Mouse (Mus musculus) heart, embryonic 12.5 days (tissue): ENCODE measurements at regions not wholly inside any gene's neighbourhood (a gene's known extent, or its start where the extent isn't known, plus 50 kb on each side); places are given as distances from the start of the nearest gene placed in this dataset.

Experiments
- ATAC-seq: fragments of 200-750 bp; cut with Nextera tagmentation; 2 replicates; pipeline ENCODE4 v1.8.0; 2017; ENCODE audit warnings: moderate TSS enrichment, moderate library complexity; ENCODE audit not compliant: insufficient number of reproducible peaks, low FRiP score
- H3K27ac ChIP-seq: fragments of 300-500 bp; sonication (generic); 2 replicates; pipeline ENCODE4 v1.5.1; 2016; ENCODE audit warnings: mild to moderate bottlenecking, moderate library complexity; ENCODE audit not compliant: poor library complexity, severe bottlenecking
- H3K27me3 ChIP-seq: fragments of 300-500 bp; sonication (generic); replicated peaks from 2 replicates; pipeline ENCODE4 v1.6.1; 2016; ENCODE audit warnings: mild to moderate bottlenecking, moderate library complexity
- H3K36me3 ChIP-seq: fragments of 300-500 bp; sonication (generic); 2 replicates; pipeline ENCODE4 v1.6.1; 2016; ENCODE audit warnings: mild to moderate bottlenecking, moderate library complexity
- H3K4me1 ChIP-seq: fragments of 300-500 bp; sonication (generic); replicated peaks from 2 replicates; pipeline ENCODE4 v1.6.1; 2016; ENCODE audit warnings: mild to moderate bottlenecking
- H3K4me2 ChIP-seq: fragments of 300-500 bp; sonication (generic); 2 replicates; pipeline ENCODE4 v1.6.1; 2016; ENCODE audit warnings: mild to moderate bottlenecking, moderate library complexity
- H3K4me3 ChIP-seq: fragments of 300-500 bp; sonication (generic); 2 replicates; pipeline ENCODE4 v1.5.1; 2016; ENCODE audit warnings: mild to moderate bottlenecking
- H3K9ac ChIP-seq: fragments of 300-500 bp; sonication (generic); 2 replicates; pipeline ENCODE4 v1.6.1; 2016; ENCODE audit warnings: mild to moderate bottlenecking, moderate library complexity
- H3K9me3 ChIP-seq: fragments of 300-500 bp; sonication (generic); replicated peaks from 2 replicates; pipeline ENCODE4 v1.6.1; 2016; ENCODE audit warnings: mild to moderate bottlenecking, moderate library complexity
- WGBS: fragments of 180-500 bp; shearing (Covaris S2); methylation state at CpG from one replicate; pipeline ENCODE4 v1.1.7; 2016; 5-methylcytosine and 5-hydroxymethylcytosine counted together

DNA sequence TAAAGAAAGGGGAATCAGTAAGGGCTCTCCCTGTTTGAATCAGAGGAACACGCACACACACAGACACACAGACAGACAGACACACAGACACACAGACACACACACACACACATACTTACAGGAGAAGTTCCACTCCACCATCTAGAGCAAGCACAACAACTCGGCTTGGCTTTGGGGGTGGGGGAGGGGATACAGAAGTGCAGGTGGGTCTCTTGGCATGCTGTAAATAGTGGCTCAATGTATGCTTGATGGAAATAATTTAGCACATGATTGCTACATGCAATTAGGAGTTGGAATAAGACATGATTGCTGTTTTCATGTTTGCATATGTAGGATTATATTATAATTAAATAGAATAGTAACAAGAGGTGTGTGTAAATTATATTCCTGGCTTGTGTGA lies 215.9 kb upstream of the Daam1 start:
- Histone ChIP-seq H3K27me3 (no peaks in the 10 kb centered on the region), H3K9ac (no peak overlapping the region), H3K4me3 (no peak overlapping the region), H3K4me2 (no peak overlapping the region), H3K4me1 (peaks cover 5% of the 10 kb centered on the region; the same call in 1 of the 2 replicates), H3K27ac (no peak overlapping the region), H3K36me3 (no peaks in the 10 kb centered on the region), H3K9me3 (no peaks in the 10 kb centered on the region; the same call in 1 of the 2 replicates)
- ATAC-seq = no peak
- WGBS = 79% methylated on average over 2 of the region's 2 CpGs

DNA sequence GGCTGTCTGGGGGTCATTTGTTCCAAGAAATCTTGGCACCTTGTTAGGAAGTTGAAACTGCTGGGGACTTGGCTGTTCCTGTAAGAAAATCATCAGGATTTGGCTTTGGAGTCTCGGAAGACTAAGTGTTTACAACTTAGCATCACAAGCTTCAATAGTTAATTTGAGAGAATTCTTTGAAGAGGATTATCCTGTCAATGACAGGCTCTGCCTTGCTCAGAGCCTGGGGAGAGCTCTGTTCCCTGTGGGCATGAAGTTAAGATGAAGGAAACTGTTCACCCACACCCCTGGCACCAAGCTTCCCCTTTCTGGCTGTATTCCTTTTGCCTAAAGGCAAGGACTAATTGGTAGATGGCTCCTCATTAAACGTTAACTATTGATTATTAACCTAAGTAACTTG lies 215.5 kb upstream of the Daam1 start:
- no peaks in the 10 kb centered on the region for H3K36me3 ChIP-seq
- H3K9ac ChIP-seq = no peak overlapping the region
- peaks cover 5% of the 10 kb centered on the region; the same call in 1 of the 2 replicates for H3K4me1 ChIP-seq
- no peak overlapping the region for H3K4me2 ChIP-seq
- 74% methylated on average over 2 of the region's 2 CpGs for WGBS
- no peak for ATAC-seq
- H3K4me3 ChIP-seq = no peak overlapping the region
- no peaks in the 10 kb centered on the region for H3K9me3 ChIP-seq
- no peak overlapping the region for H3K27ac ChIP-seq
- H3K27me3 ChIP-seq = no peaks in the 10 kb centered on the region

DNA sequence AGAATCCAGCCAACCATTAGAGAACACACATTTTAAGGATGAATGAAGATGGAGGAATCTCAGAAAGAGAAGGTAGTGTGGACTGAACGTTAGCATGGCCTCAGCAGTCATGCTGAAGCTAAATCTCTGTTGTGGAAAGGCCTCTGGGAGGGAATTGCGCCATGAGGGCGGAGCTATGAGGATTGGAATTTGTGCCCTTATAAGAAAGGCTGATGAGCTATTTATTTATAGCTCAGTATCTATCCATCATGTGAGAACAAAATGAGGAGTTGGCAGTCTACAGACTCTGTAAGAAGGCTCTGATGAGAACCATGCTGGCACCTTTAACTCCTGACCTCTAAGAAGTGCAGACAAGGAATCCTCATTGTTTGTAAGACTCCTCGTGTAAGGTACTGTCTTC lies 214.8 kb upstream of the Daam1 start:
- H3K27me3 ChIP-seq = no peaks in the 10 kb centered on the region
- 62% methylated on average over 4 of the region's 4 CpGs for WGBS
- H3K27ac ChIP-seq = no peak overlapping the region
- H3K9me3 ChIP-seq = no peaks in the 10 kb centered on the region
- no peaks in the 10 kb centered on the region for H3K36me3 ChIP-seq
- ATAC-seq = no peak
- no peak overlapping the region for H3K9ac ChIP-seq
- no peak overlapping the region for H3K4me3 ChIP-seq
- H3K4me1 ChIP-seq = peaks cover 5% of the 10 kb centered on the region; the same call in 1 of the 2 replicates
- H3K4me2 ChIP-seq = no peak overlapping the region

DNA sequence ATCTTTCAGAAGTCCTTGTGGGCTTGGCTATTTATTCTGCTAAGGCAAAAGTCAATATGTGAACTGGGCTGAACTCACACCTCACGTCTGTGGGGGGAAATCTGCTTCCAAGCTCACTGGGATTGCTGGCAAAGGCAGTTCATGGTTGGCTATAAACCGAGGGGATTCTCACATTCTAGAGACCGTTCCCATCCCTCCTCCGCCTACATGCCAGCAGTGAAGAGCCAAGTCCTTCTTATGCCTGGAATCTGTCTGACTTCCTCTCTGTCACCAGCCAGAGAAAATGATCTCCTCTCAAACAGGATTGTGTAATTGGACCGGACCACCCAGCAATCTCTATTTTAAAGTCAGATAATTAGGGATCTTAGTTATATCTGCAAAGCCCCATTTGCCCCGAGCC lies 212.4 kb upstream of the Daam1 start:
- Histone ChIP-seq H3K36me3 (no peaks in the 10 kb centered on the region), H3K9ac (no peak overlapping the region), H3K4me2 (no peak overlapping the region), H3K27me3 (no peaks in the 10 kb centered on the region), H3K4me3 (no peak overlapping the region), H3K4me1 (peaks cover 5% of the 10 kb centered on the region; the same call in 1 of the 2 replicates), H3K9me3 (no peaks in the 10 kb centered on the region), H3K27ac (no peak overlapping the region)
- 61% methylated on average over 6 of the region's 6 CpGs for WGBS
- no peak for ATAC-seq

DNA sequence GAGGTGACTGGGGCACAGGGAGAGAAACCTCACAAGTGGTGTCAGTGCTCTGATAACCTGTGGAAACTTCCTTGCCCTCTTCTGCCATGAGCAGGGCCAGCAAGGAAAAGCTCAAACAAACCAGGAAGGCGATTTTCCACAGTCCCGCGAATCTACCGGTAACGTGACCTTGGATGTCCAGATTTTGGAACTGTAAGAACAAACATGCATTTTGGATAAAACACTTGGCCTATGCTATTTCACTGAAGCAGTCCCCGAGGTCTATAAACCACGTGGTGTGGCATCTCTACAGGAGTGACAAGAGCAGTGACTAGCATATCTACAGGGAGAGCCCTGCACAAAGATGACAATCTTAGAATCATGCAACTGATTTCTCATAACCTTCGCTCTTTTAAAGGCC lies 211.9 kb upstream of the Daam1 start:
- Histone ChIP-seq H3K4me1 (peaks cover 8% of the 10 kb centered on the region), H3K9ac (no peak overlapping the region)
- WGBS = 78% methylated on average over 8 of the region's 8 CpGs

DNA sequence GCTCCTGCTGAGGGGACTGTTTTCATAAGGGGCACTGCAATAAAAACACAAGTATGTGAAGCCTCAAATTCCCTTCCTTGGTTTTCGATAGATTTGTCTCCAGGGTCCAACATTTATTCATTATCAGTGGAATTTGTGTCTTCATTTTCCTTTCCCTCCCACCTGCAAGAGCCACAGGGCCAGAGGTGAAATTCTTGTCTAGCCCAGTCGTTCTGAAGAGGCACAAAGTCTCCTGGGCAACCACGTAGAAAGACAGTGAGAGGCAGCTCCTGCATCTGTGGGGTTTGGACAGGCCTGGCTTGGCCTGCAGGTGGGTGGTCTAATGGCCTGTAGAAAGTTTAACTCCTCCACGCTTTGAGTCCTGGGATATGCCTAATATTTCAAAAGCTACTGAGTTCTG lies 211.3 kb upstream of the Daam1 start:
- ATAC-seq = no peak
- Histone ChIP-seq H3K4me3 (no peak overlapping the region), H3K4me2 (no peak overlapping the region)

More for the DNA sequence above, 211.9 kb upstream of the Daam1 start:
- Histone ChIP-seq H3K4me3 (no peak overlapping the region), H3K36me3 (no peaks in the 10 kb centered on the region), H3K27ac (no peak overlapping the region), H3K27me3 (no peaks in the 10 kb centered on the region), H3K9me3 (no peaks in the 10 kb centered on the region), H3K4me2 (no peak overlapping the region)
- no peak for ATAC-seq

DNA sequence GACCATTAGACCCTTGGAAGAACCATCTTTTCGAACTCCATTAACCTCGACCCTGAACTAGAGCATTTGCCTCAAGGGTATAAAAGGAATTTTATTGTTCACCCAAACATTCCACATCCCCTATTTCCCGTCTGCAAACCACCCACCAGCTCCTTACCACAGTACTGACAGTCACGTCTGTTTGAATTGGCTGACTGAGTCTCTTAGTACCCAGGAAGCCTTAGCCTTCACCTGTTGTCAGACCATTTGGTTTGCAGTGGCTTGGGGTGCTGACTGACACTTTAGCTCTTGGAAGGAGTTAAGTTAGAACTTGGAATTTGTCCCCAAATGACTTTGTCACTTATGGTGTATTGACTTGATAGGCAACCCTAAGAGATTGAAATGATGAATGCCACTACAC lies 209.3 kb upstream of the Daam1 start:
- no peak for ATAC-seq
- H3K4me1 ChIP-seq = peaks cover 27% of the 10 kb centered on the region

More for the DNA sequence above, 211.3 kb upstream of the Daam1 start:
- Histone ChIP-seq H3K36me3 (no peaks in the 10 kb centered on the region), H3K9ac (no peak overlapping the region), H3K9me3 (no peaks in the 10 kb centered on the region), H3K4me1 (peaks cover 15% of the 10 kb centered on the region), H3K27me3 (no peaks in the 10 kb centered on the region), H3K27ac (no peak overlapping the region)
- 55% methylated on average over 4 of the region's 4 CpGs for WGBS

DNA sequence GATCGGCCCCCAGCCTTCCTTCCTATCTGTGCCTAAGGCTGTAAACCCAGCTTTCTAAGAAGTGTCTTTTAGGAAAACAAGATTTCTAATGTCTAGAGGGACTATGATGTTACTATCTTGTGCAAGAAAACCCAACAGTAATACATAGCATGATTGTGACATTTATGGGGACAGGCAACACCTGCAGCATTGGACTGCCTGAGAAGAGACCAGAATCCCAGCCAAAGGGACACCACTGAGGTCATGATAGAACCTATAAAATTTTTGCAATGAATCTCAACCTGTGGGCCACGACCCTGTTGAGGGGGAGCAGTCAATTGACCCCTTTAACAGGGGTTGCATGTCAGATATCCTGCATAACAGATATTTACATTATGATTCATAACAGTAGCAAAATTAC lies 208.1 kb upstream of the Daam1 start:
- ATAC-seq = no peak
- Histone ChIP-seq H3K4me1 (peaks cover 39% of the 10 kb centered on the region), H3K27ac (no peak overlapping the region), H3K4me3 (no peak overlapping the region), H3K4me2 (no peak overlapping the region), H3K27me3 (no peaks in the 10 kb centered on the region), H3K36me3 (no peaks in the 10 kb centered on the region), H3K9ac (no peak overlapping the region), H3K9me3 (no peaks in the 10 kb centered on the region)
- WGBS = 83% methylated on average over 2 of the region's 2 CpGs

More for the DNA sequence above, 209.3 kb upstream of the Daam1 start:
- Histone ChIP-seq H3K9me3 (no peaks in the 10 kb centered on the region), H3K9ac (no peak overlapping the region), H3K36me3 (no peaks in the 10 kb centered on the region), H3K4me2 (no peak overlapping the region), H3K4me3 (no peak overlapping the region), H3K27ac (no peak overlapping the region), H3K27me3 (no peaks in the 10 kb centered on the region)
- WGBS = 55% methylated on average over 4 of the region's 4 CpGs

DNA sequence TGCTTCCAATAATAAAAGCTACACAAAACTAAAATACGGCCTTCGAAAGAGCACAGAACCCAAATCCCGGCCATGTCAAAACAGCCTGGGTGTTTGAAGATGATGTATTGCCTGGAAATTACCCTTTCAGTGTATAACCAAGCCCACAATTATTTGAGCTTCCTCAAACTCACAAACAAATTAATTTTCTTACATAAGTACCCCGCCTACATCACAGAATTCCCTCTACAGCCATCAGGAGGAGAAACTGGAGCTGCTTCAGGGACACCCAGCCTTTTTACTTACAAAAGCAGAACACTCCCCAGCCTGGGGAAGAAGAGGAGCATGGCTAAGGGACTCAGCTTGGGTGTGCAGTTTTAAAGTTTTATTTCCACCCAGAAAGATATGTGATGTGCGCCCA lies 207.6 kb upstream of the Daam1 start:
- H3K27ac ChIP-seq = no peak overlapping the region
- no peak overlapping the region for H3K4me2 ChIP-seq
- ATAC-seq = no peak
- H3K4me3 ChIP-seq = no peak overlapping the region
- H3K4me1 ChIP-seq = peaks cover 41% of the 10 kb centered on the region
- H3K27me3 ChIP-seq = no peaks in the 10 kb centered on the region
- H3K9ac ChIP-seq = no peak overlapping the region
- H3K36me3 ChIP-seq = no peaks in the 10 kb centered on the region
- WGBS = 89% methylated on average over 5 of the region's 5 CpGs
- no peaks in the 10 kb centered on the region for H3K9me3 ChIP-seq

DNA sequence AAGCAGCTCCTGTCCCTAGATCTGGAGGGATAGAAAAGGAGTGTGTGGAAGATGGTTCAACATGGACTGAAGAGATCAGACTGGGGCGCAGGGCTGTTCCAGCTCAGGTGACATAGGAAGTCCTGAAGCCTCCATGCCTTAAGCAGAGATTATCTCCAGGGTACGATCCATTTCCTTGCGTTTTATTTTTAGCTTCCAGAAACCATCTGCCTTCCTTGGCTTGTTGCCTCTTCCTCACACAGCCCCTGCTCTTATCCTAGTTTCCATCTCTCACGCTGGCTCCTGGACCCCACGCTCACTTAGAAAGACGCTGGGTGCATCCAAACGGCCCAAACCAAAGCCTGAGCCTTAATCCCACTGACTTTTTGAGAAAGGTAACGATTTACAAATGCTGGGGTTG lies 206.8 kb upstream of the Daam1 start:
- Histone ChIP-seq H3K9me3 (no peaks in the 10 kb centered on the region), H3K36me3 (no peaks in the 10 kb centered on the region), H3K4me1 (peaks cover 41% of the 10 kb centered on the region), H3K27me3 (no peaks in the 10 kb centered on the region), H3K4me2 (no peak overlapping the region), H3K9ac (no peak overlapping the region), H3K27ac (no peak overlapping the region), H3K4me3 (no peak overlapping the region)
- no peak for ATAC-seq
- 48% methylated on average over 8 of the region's 8 CpGs for WGBS

DNA sequence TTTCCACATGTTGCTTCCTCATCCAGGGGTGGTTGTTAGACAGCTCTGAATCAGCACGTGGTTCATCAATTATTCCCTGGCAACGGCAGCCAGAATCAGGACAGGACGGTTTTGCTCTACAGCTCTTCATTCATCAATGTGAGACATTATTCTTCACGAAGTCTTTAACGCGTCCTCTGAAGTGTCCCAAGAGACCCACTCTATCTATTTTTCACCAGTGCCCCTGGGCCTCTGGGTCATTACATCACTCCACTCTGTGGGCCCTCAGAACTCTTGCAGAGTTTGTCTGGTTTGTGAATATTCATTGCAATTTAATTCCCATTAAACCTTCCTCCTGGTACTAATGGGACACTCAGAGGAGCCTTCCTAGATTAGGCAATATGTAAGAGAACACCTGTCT lies 206.2 kb upstream of the Daam1 start:
- H3K9ac ChIP-seq = no peak overlapping the region
- peaks cover 41% of the 10 kb centered on the region for H3K4me1 ChIP-seq
- H3K9me3 ChIP-seq = no peaks in the 10 kb centered on the region
- WGBS = 37% methylated on average over 6 of the region's 6 CpGs
- no peaks in the 10 kb centered on the region for H3K36me3 ChIP-seq
- no peaks in the 10 kb centered on the region for H3K27me3 ChIP-seq
- H3K4me3 ChIP-seq = no peak overlapping the region
- no peak for ATAC-seq
- no peak overlapping the region for H3K27ac ChIP-seq
- H3K4me2 ChIP-seq = no peak overlapping the region

DNA sequence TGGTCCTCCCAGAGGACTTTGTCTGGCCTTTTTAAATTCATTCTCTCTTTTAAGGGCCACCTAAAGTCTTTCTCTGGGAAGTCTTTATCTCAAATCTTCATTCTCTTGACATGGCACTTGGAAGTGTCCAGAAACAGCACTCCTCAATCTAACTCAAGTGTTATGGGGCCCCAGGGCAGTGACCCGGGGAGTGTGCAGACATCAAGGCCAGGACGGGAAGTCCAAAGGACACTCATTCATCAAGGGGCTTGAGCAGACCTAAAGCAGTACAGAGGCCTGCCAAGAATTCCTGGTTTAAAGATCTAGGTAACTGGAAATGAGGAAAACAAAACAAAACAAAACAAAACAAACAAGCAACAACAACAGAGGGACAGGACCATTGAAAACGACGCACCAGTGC lies 205.8 kb upstream of the Daam1 start:
- H3K4me3 ChIP-seq = no peak overlapping the region
- ATAC-seq = no peak
- peaks cover 41% of the 10 kb centered on the region for H3K4me1 ChIP-seq
- H3K27me3 ChIP-seq = no peaks in the 10 kb centered on the region
- 51% methylated on average over 4 of the region's 4 CpGs for WGBS
- no peak overlapping the region for H3K9ac ChIP-seq
- no peaks in the 10 kb centered on the region for H3K36me3 ChIP-seq
- H3K9me3 ChIP-seq = no peaks in the 10 kb centered on the region
- H3K27ac ChIP-seq = no peak overlapping the region
- H3K4me2 ChIP-seq = no peak overlapping the region
